In the genomic region with DNA sequence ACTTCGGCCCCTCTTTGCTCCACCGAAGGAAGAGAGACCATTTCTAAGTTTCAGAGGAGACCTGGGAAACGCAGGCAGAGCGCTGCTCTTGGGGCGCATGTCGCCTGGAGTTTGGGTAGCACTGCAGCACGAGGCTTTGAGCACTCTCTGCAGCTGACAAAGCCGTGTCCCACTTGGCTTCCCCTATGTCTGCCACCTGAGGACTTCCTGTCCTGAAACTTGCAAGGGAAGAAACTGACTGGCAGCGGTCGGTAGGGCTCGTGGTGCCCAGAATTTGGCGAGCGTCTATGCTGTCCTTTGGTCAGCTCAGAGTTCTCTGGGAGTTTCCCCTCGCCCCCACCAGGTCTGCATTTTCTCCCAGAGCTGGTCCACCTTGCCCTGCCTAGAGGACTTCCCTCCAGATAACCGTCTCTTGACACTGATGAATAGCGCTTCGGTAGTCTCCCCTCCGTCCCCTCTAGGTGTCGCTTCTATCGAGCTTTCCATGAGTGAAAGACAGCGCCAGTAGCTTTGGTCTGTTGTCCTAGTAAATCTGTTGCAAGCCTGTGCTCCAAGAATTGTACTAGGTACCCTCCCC, we compare ENCODE assay signal across 9 mouse cellular contexts. TPM values are rescaled to one million over a fixed set of nuclear protein-coding genes. Genes with fewer than 3 reads are reported as not detected.
DNase-seq lines count a peak whose midpoint lies in the region; ATAC-seq and TF ChIP-seq lines count a peak whose summit lies in the region.
"Had no signal": no experiment of that assay in that cellular context is flagged by ENCODE, and none has a peak within 500 bp of the region (broad histone marks: within the 10 kb centered on the region; RNA-seq: fewer than 3 reads in every experiment).

No protein-coding gene starts in this region.

- H3K27me3 ChIP-seq in small intestine, adult 2 months (ENCODE audit: control insufficient read depth, insufficient read depth, low read length): peaks cover 23% of the 10 kb centered on the region

- ATAC-seq in hematopoietic stem cell, adult 5-6 weeks (replicated peaks in 1 of 2; ENCODE audit: insufficient read depth in 1 of 2, low FRiP score in 2 of 2, low TSS enrichment in 1 of 2, low read depth in 1 of 2, poor library complexity in 2 of 2, severe bottlenecking in 2 of 2): peak; percentile 33 to 72; a peak in 3 of 4 replicates

- TF ChIP-seq POLR2A in embryonic fibroblast, embryonic 13.5 days (IDR thresholded peaks at IDR 0.05; ENCODE audit: low read depth, low read length): no peak
- no peak for TF ChIP-seq POLR2A in small intestine, adult 2 months (IDR thresholded peaks at IDR 0.05; ENCODE audit: low read depth, low read length)

- no peaks in the 10 kb centered on the region for H3K4me1 ChIP-seq in embryonic fibroblast, embryonic 13.5 days (ENCODE audit: control insufficient read depth, insufficient read depth, low read length)
- peaks cover 3% of the 10 kb centered on the region; the same call in 1 of the 2 replicates for H3K4me1 ChIP-seq in small intestine, adult 2 months (ENCODE audit: control insufficient read depth, insufficient read depth, insufficient read length, low read length)

- peak; percentile 26; the same call in 1 of the 2 replicates for TF ChIP-seq CTCF in embryonic fibroblast, embryonic 13.5 days (IDR thresholded peaks at IDR 0.05; ENCODE audit: borderline replicate concordance, insufficient read depth, low read length)
- peak; percentile 31; the same call in 1 of the 2 replicates for TF ChIP-seq CTCF in small intestine, adult 2 months (IDR thresholded peaks at IDR 0.05; ENCODE audit: extremely low read depth, insufficient read length, insufficient replicate concordance, low read depth, low read length)

- H3K4me3 ChIP-seq in embryonic fibroblast, embryonic 13.5 days (ENCODE audit: insufficient read depth, low read length): no peak overlapping the region
- H3K4me3 ChIP-seq in small intestine, adult 2 months (ENCODE audit: low read depth, low read length): peak overlapping the region; percentile 61

- no peaks in the 10 kb centered on the region for H3K36me3 ChIP-seq in small intestine, adult 2 months (ENCODE audit: control insufficient read depth, insufficient read depth, low read length)

- DNase-seq in kidney, adult 9 months: peak; percentile 28
- DNase-seq in kidney, adult 11 months: no peak
- peak; percentile 35 to 44 for DNase-seq in layer of hippocampus, postnatal 25 days (ENCODE audit: extremely low spot score in 1 of 2, low spot score in 1 of 2)
- DNase-seq in lung, postnatal 14 days: peak; percentile 33
- no peak for DNase-seq in natural killer cell, adult 2 months (ENCODE audit: low spot score in 2 of 2)

- no peak overlapping the region for H3K27ac ChIP-seq in embryonic fibroblast, embryonic 13.5 days (ENCODE audit: insufficient read depth, low read length)
- no peak overlapping the region for H3K27ac ChIP-seq in small intestine, adult 2 months (ENCODE audit: insufficient read depth, low read depth, low read length)

- WGBS in small intestine, adult 2 months: 3% methylated on average over 21 of the region's 21 CpGs

RNA-seq across cellular contexts. Expression of gene Fstl4, which starts 1.3 kb away (rescaled TPM):
- 0.74 and 1.2 TPM in 2 replicates for polyA plus RNA-seq in embryonic fibroblast, embryonic 13.5 days (2011; ENCODE audit: insufficient read length, low read depth, missing spikeins)
- not detected in 2 replicates for total RNA-seq in hematopoietic stem cell, adult 5-6 weeks (2017)
- 10 to 100 TPM; 12.4 to 13.9 TPM for total RNA-seq in layer of hippocampus, postnatal 25 days (2021)
- 0.49 and 1.3 TPM in 2 replicates for polyA plus RNA-seq in small intestine, adult 2 months (2012; rRNA removed)
- polyA plus RNA-seq: liver, adult 2 months had no signal

Comparison
In these comparisons a context has a peak if more than half of its experiments do, and no peak if none do; other contexts are left out.
1. DNase-seq: peak in kidney, adult 9 months (single experiment), layer of hippocampus, postnatal 25 days (2 of 2) and lung, postnatal 14 days (single experiment); none in kidney, adult 11 months (single experiment) and natural killer cell, adult 2 months (0 of 2).
2. RNA of gene Fstl4, which starts 1.3 kb away (total RNA-seq): 12.4 to 13.9 TPM in layer of hippocampus, postnatal 25 days; not detected in hematopoietic stem cell, adult 5-6 weeks; every median in the first group is over 10 times any median in the second.